Mouse (Mus musculus) liver, embryonic 11.5 days (tissue): Measurements from ENCODE around the gene Rccd1. TPM values are rescaled to one million over a fixed set of nuclear protein-coding genes. Genes with fewer than 3 reads are reported as not detected.
A peak's percentile ranks its signal among the peaks of the same experiment; 100 is the strongest.
"Not testable (repeated sequence)": the region's sequence is repeated elsewhere in the genome, so short reads cannot be mapped to it uniquely, and the experiment has no call there.

ENCODE experiments used
- ATAC-seq: fragments of 200-750 bp; cut with Nextera tagmentation; replicated peaks from 2 replicates; pipeline ENCODE4 v1.8.0; 2017; ENCODE audit warnings: moderate number of reproducible peaks, mild to moderate bottlenecking, moderate TSS enrichment, moderate library complexity; ENCODE audit not compliant: low FRiP score
- DNase-seq: peaks from one replicate; pipeline ENCODE4 v3.0.0-alpha.2; 2017; ENCODE audit warnings: low spot score
- H3K27ac ChIP-seq: fragments of 300-500 bp; sonication (generic); 2 replicates; pipeline ENCODE4 v1.5.1; 2014; ENCODE audit warnings: mild to moderate bottlenecking, low read depth, low read length, control low read depth
- H3K27me3 ChIP-seq: fragments of 300-500 bp; sonication (generic); replicated peaks from 2 replicates; pipeline ENCODE4 v1.6.1; 2014; ENCODE audit warnings: low read length, mixed read lengths; ENCODE audit not compliant: control insufficient read depth, insufficient read depth
- H3K36me3 ChIP-seq: fragments of 300-500 bp; sonication (generic); 2 replicates; pipeline ENCODE4 v1.6.1; 2014; ENCODE audit warnings: mild to moderate bottlenecking, low read length, moderate library complexity, mixed read lengths; ENCODE audit not compliant: control insufficient read depth, insufficient read depth
- H3K4me1 ChIP-seq: fragments of 300-500 bp; sonication (generic); replicated peaks from 2 replicates; pipeline ENCODE4 v1.6.1; 2014; ENCODE audit warnings: low read length, mixed read lengths; ENCODE audit not compliant: control insufficient read depth, insufficient read depth
- H3K4me2 ChIP-seq: fragments of 300-500 bp; sonication (generic); 2 replicates; pipeline ENCODE4 v1.6.1; 2014; ENCODE audit warnings: mild to moderate bottlenecking, control low read depth, moderate library complexity
- H3K4me3 ChIP-seq: fragments of 300-500 bp; sonication (generic); 2 replicates; pipeline ENCODE4 v1.5.1; 2014; ENCODE audit warnings: low read depth, low read length, control low read depth
- H3K9ac ChIP-seq: fragments of 300-500 bp; sonication (generic); 2 replicates; pipeline ENCODE4 v1.6.1; 2014; ENCODE audit warnings: low read depth, low read length, control low read depth
- H3K9me3 ChIP-seq: fragments of 300-500 bp; sonication (generic); 2 replicates; pipeline ENCODE4 v1.6.1; 2016; ENCODE audit warnings: low read length, inconsistent platforms, mixed read lengths; ENCODE audit not compliant: control insufficient read depth
- WGBS: fragments of 180-500 bp; shearing (Covaris S2); extraction: QIAGEN DNeasy Blood & Tissue Kit; methylation state at CpG from one replicate; pipeline ENCODE4 v1.1.7; 2014; 5-methylcytosine and 5-hydroxymethylcytosine counted together
- polyA plus RNA-seq: library from polyadenylated mRNA; unstranded; fragments of >200 nt; fragmentation: Nextera tagmentation; extraction: Ambion mirVana; gene quantifications from 2 replicates; pipeline ENCODE4 v1.2.1, GENCODE M21; 2014

Gene Rccd1
- polyA plus RNA-seq, 1 experiment from 2014 or later: 11.4 TPM

- Histone ChIP-seq H3K27me3 (no peaks in the 10 kb centered on the region), H3K4me1 (peaks cover 3% of the 10 kb centered on the region), H3K27ac (no peak overlapping the region), H3K9ac (0 out of 2 replicates have a peak overlapping the region, but pooled peaks have one; percentile 30), H3K9me3 (no peaks in the 10 kb centered on the region), H3K4me2 (0 out of 2 replicates have a peak overlapping the region, but pooled peaks have one; percentile 6), H3K4me3 (no peak overlapping the region), H3K36me3 (peaks cover 37% of the 10 kb centered on the region)
- WGBS: 94% methylated on average over 16 of the region's 16 CpGs
- ATAC-seq (no peak), DNase-seq (no peak)
Measured at GRCm38 (mm10) chr7:80325292-80325868, 1.1 kb upstream of the Rccd1 start.

DNA sequence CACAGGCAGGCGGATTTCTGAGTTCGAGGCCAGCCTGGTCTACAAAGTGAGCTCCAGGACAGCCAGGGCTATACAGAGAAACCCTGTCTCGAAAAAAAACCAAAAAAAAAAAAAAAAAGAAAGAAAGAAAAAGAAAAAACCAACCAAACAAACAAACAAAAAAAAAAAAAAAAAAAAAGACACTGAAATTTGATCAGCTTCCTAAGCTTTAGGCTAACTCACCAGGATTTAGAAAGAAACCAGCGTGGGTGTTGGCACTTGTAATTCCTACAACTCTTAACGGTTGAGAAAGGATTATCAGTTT lies 514 bp upstream of the Rccd1 start:
- H3K27me3 ChIP-seq, H3K9me3 ChIP-seq, DNase-seq, ATAC-seq, H3K4me1 ChIP-seq: not testable (repeated sequence)
- Histone ChIP-seq H3K4me3 (0 out of 2 replicates have a peak overlapping the region, but pooled peaks have one; percentile 72), H3K4me2 (peak overlapping the region; percentile 93), H3K27ac (peak overlapping the region; percentile 79; the same call in 1 of the 2 replicates), H3K9ac (0 out of 2 replicates have a peak overlapping the region, but pooled peaks have one; percentile 30), H3K36me3 (peaks cover 39% of the 10 kb centered on the region)
- 42% methylated on average over 4 of the region's 5 CpGs for WGBS

- WGBS: 17% methylated on average over 8 of the region's 8 CpGs
- Histone ChIP-seq H3K4me2 (peak overlapping the region; percentile 93), H3K36me3 (peaks cover 31% of the 10 kb centered on the region), H3K4me1 (peaks cover 3% of the 10 kb centered on the region), H3K27ac (peak overlapping the region; percentile 79), H3K9me3 (no peaks in the 10 kb centered on the region), H3K9ac (peak overlapping the region; percentile 86), H3K27me3 (no peaks in the 10 kb centered on the region), H3K4me3 (peak overlapping the region; percentile 72)
- ATAC-seq: no peak
- DNase-seq: no peak
Measured at GRCm38 (mm10) chr7:80323336-80323735, 918 bp downstream of the Rccd1 start.

DNA sequence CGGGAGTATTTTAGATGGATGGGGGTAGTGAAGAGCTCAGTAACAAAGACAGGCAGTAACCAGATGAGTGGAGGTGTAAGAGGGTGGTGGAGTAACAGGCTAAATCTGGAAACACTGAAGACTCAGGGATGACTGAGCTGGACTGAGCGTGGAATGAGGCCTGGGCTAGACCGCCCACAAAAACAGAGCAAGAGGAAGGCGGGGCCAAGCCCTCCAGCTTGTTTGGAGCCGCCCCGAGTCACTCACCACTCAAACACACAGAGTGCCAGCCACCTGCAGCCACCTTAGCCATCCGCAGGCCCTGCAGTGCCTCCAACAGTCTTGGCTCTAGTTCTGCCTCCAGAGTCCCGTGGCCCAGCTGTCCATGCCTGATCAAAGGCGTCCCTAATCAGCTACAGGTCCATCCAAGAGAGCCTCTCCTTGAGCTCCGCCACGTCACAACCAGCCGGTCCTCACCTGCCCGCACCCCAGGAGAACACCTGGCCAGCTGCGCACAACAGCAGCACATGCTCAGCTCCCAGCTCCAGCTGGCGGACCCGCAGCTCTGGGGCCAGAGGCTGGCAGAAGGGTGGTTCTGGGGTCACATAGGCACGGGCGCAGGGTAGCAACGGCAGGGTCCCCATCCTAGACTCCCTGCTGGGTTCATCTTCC lies 4.3 kb downstream of the Rccd1 start:
- Histone ChIP-seq H3K27me3 (no peaks in the 10 kb centered on the region), H3K9ac (no peak overlapping the region), H3K4me2 (no peak overlapping the region), H3K4me3 (no peak overlapping the region), H3K27ac (no peak overlapping the region), H3K4me1 (peaks cover 3% of the 10 kb centered on the region), H3K9me3 (no peaks in the 10 kb centered on the region), H3K36me3 (peaks cover 23% of the 10 kb centered on the region)
- WGBS: 86% methylated on average over 19 of the region's 19 CpGs
- ATAC-seq (no peak), DNase-seq (no peak)

DNA sequence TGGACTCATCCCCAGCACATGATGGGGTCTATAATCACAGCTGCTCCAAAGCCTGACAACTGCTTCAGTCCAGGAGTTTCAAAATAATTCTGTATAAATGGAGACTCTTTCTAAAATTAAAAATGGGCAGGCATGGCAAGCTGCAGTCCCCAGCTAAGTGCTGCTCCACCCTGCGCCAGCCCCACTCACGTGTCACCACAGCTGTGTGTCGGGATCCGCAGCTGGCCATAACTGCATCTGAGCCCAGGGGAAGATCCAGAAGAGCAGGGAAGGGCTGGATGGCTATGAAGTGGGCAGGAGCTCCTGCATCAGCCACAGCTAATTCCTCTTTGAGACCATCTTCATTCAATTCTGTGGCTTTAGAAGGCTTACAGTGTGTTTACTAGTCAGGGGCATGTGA lies 5.6 kb downstream of the Rccd1 start:
- Histone ChIP-seq H3K27me3 (no peaks in the 10 kb centered on the region), H3K4me1 (peaks cover 3% of the 10 kb centered on the region), H3K4me2 (no peak overlapping the region), H3K9me3 (no peaks in the 10 kb centered on the region), H3K36me3 (peaks cover 35% of the 10 kb centered on the region), H3K9ac (no peak overlapping the region), H3K27ac (no peak overlapping the region), H3K4me3 (no peak overlapping the region)
- DNase-seq (no peak), ATAC-seq (no peak)
- WGBS: 90% methylated on average over 4 of the region's 4 CpGs

- Histone ChIP-seq H3K4me1 (no peaks in the 10 kb centered on the region; the same call in 1 of the 2 replicates), H3K27me3 (no peaks in the 10 kb centered on the region), H3K36me3 (peaks cover 46% of the 10 kb centered on the region), H3K4me3 (no peak overlapping the region), H3K4me2 (no peak overlapping the region), H3K9me3 (no peaks in the 10 kb centered on the region), H3K27ac (no peak overlapping the region), H3K9ac (no peak overlapping the region)
- WGBS: 79% methylated on average over 1 of the region's 1 CpGs
- ATAC-seq (no peak), DNase-seq (no peak)
Measured at GRCm38 (mm10) chr7:80317439-80318115, 6.7 kb downstream of the Rccd1 start.

- no peak for ATAC-seq
- no peaks in the 10 kb centered on the region for H3K9me3 ChIP-seq
- H3K9ac ChIP-seq: no peak overlapping the region
- H3K27ac ChIP-seq: no peak overlapping the region
- no peak for DNase-seq
- no peaks in the 10 kb centered on the region for H3K27me3 ChIP-seq
- 67% methylated on average over 2 of the region's 2 CpGs for WGBS
- no peak overlapping the region for H3K4me2 ChIP-seq
- H3K4me1 ChIP-seq: no peaks in the 10 kb centered on the region
- no peak overlapping the region for H3K4me3 ChIP-seq
- H3K36me3 ChIP-seq: peaks cover 58% of the 10 kb centered on the region
Measured at GRCm38 (mm10) chr7:80315733-80316132, 8.5 kb downstream of the Rccd1 start.

DNA sequence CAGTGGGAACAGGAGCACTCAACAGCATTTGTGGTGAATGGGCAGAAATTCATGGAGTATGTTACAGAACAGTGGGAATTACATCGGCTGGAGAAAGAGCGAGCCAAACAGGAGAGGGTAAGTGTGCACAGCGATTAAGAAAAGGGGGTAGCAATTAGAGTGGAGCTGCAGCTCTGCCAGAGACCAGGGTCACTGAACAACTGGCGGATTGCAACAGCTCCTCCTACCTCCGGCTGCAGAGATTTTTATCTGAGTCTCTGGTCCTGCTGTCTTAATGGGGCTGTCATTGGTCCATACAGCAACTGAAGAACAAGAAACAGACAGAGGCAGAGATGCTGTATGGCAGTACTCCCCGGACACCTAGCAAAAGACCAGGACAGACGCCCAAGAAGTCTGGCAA lies 13.5 kb downstream of the Rccd1 start:
- no peak overlapping the region for H3K27ac ChIP-seq
- no peak overlapping the region for H3K9ac ChIP-seq
- H3K4me2 ChIP-seq: no peak overlapping the region
- no peaks in the 10 kb centered on the region for H3K9me3 ChIP-seq
- 77% methylated on average over 7 of the region's 7 CpGs for WGBS
- H3K4me1 ChIP-seq: no peaks in the 10 kb centered on the region
- ATAC-seq (no peak), DNase-seq (no peak)
- H3K4me3 ChIP-seq: no peak overlapping the region
- peaks cover 84% of the 10 kb centered on the region for H3K36me3 ChIP-seq
- no peaks in the 10 kb centered on the region for H3K27me3 ChIP-seq
